Mouse (Mus musculus) megakaryocyte, embryonic 14.5 days (primary cell): Measurements from ENCODE around the gene Ccdc58. TPM values are rescaled to one million over a fixed set of nuclear protein-coding genes. Genes with fewer than 3 reads are reported as not detected.
"Not testable (repeated sequence)": the region's sequence is repeated elsewhere in the genome, so short reads cannot be mapped to it uniquely, and the experiment has no call there.

Experiments
- H3K27me3 ChIP-seq: replicated peaks from 2 replicates; pipeline ENCODE3; 2012; ENCODE audit warnings: inconsistent platforms
- H3K36me3 ChIP-seq: replicated peaks from 2 replicates; pipeline ENCODE3; 2012; ENCODE audit warnings: low read length, inconsistent platforms, mixed read lengths
- H3K4me1 ChIP-seq: 2 replicates; pipeline ENCODE4 v1.6.1; 2012; ENCODE audit warnings: inconsistent platforms
- H3K4me3 ChIP-seq: replicated peaks from 2 replicates; pipeline ENCODE3; 2012; ENCODE audit warnings: moderate library complexity, mild to moderate bottlenecking, inconsistent platforms
- H3K9me3 ChIP-seq: 2 replicates; pipeline ENCODE4 v1.6.1; 2012; ENCODE audit warnings: inconsistent platforms
- FLI1 ChIP-seq: IDR thresholded peaks from 2 replicates; pipeline ENCODE4 v1.6.1; 2012; ENCODE audit warnings: low read length, inconsistent platforms, mixed read lengths
- GATA1 ChIP-seq: IDR thresholded peaks from 3 replicates; pipeline ENCODE4 v1.6.1; 2012; ENCODE audit warnings: mixed read lengths, low read length, inconsistent platforms, borderline replicate concordance
- polyA plus RNA-seq: library from polyadenylated mRNA; stranded (reverse); fragments of >175 nt; gene quantifications from 2 replicates; pipeline ENCODE4 v1.2.3, GENCODE M21; 2012; ENCODE audit warnings: low replicate concordance; ENCODE audit not compliant: insufficient read depth

Gene Ccdc58
- polyA plus RNA-seq, 1 experiment, result 7.6 TPM

GRCm38 (mm10) chr16:36102211-36102610 is 30.7 kb downstream of the Ccdc58 start:
- H3K4me1 ChIP-seq, result no peaks in the 10 kb centered on the region; the same call in 1 of the 2 replicates

DNA sequence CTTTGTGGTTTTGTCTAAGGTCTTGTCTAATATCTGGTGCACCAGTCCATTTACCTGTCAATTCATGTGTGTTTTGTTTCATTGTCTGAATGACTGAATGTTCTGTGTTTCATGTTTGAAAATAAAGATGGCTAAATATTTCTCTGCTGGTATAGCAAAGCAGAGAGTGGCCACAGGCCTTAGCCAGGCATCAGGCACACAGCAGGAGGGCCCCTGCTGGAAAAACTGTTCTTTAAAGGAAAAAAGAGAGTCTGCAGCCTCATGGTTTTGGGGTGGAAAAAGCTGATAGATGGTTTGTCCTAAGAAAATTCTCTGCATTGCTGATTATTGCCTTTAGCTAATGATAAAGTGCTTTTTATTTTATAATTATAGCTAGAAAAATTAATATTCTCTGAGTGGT is 40.0 kb downstream of the Ccdc58 start:
- not testable (repeated sequence) for H3K9me3 ChIP-seq, H3K4me3 ChIP-seq, H3K27me3 ChIP-seq, H3K4me1 ChIP-seq, H3K36me3 ChIP-seq

More at GRCm38 (mm10) chr16:36102211-36102610, 30.7 kb downstream of the Ccdc58 start:
- H3K27me3 ChIP-seq, result no peaks in the 10 kb centered on the region
- H3K4me3 ChIP-seq, result no peak overlapping the region
- H3K9me3 ChIP-seq, result peaks cover 10% of the 10 kb centered on the region
- TF ChIP-seq GATA1 (no peak), FLI1 (no peak)
- H3K36me3 ChIP-seq, result peaks cover under 1% of the 10 kb centered on the region

GRCm38 (mm10) chr16:36115751-36116150 is 44.3 kb downstream of the Ccdc58 start:
- not testable (repeated sequence) for H3K4me1 ChIP-seq, H3K4me3 ChIP-seq, H3K9me3 ChIP-seq, H3K36me3 ChIP-seq, H3K27me3 ChIP-seq

- Histone ChIP-seq H3K4me1 (no peaks in the 10 kb centered on the region), H3K4me3 (no peak overlapping the region), H3K27me3 (no peaks in the 10 kb centered on the region), H3K9me3 (no peaks in the 10 kb centered on the region), H3K36me3 (no peaks in the 10 kb centered on the region)
- TF ChIP-seq GATA1 (no peak), FLI1 (no peak)
These were observed 56.6 kb downstream of the Ccdc58 start for GRCm38 (mm10) chr16:36128092-36128491.

DNA sequence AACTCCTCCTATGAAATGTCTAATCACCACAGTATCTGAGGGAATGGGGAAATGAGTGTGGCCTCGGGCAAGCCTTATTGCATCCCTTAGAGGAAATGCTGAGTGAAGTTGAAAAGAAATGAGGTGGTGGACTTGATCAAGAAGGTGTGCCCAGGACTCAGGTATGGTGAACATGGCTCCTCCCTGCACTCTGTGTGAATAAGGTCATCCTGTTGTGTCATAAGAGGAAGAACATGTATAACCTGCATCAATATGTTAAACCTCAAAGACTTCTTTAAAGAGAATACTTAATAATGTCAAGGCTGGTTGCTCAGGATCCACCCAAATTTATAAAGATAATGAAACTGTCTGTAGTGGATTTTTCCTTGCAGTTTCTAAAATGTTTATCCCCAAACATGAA is 59.7 kb downstream of the Ccdc58 start, which contains the start of gene Csta1:
Gene Csta1 (minus strand): TSS at position 101 of the 400 bp plus-strand sequence.
- TF ChIP-seq FLI1, result no peak
- no peak for TF ChIP-seq GATA1
- H3K4me3 ChIP-seq, result no peak within 1 kb of the TSS

DNA sequence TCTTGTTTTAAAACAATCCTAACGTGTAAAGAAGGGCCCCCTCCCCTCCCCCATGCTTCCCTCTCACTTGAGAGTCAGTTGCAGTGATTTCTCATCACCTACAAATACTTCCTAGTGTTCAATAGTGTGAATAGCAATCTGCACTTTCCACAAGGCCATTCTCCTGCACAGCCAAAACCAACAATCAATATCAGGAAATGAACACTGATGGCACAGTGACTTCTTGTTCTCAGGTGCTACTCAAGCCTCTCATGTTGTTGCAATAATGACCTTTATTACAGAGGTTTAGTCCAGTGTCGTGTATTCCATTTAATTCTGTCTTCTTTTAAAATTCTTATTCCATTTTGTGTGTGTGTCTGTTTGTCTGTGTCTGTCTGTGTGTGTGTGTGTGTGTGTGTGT is 66.7 kb downstream of the Ccdc58 start:
- Histone ChIP-seq H3K4me3 (no peak overlapping the region), H3K9me3 (no peaks in the 10 kb centered on the region; the same call in 1 of the 2 replicates), H3K27me3 (no peaks in the 10 kb centered on the region), H3K36me3 (no peaks in the 10 kb centered on the region), H3K4me1 (no peaks in the 10 kb centered on the region)
- TF ChIP-seq FLI1 (no peak), GATA1 (no peak)

More for the DNA sequence above, 59.7 kb downstream of the Ccdc58 start, which contains the start of gene Csta1:
- no peaks in the 10 kb centered on the region for H3K9me3 ChIP-seq
- H3K27me3 ChIP-seq, result no peaks in the 10 kb centered on the region
- H3K36me3 ChIP-seq, result no peaks in the 10 kb centered on the region
- no peaks in the 10 kb centered on the region for H3K4me1 ChIP-seq

Other genes starting within 250 kb of the Ccdc58 start
- gene Parp14, start 200.1 kb upstream of the Ccdc58 start, polyA plus RNA-seq, result 1.3 TPM in 1 of 2 replicates, not detected in the other
- gene Parp9, start 133.2 kb upstream of the Ccdc58 start, polyA plus RNA-seq, result 0.62 and 3.0 TPM in 2 replicates
- 0.40 and 1.3 TPM in 2 replicates for gene Dtx3l, start 132.5 kb upstream of the Ccdc58 start, polyA plus RNA-seq
- 5.8 and 13.3 TPM in 2 replicates for gene Kpna1, start 92.9 kb upstream of the Ccdc58 start, polyA plus RNA-seq
- 0.61 and 0.82 TPM in 2 replicates for gene Wdr5b, start 30.5 kb upstream of the Ccdc58 start, polyA plus RNA-seq
- gene Fam162a, start 91 bp upstream of the Ccdc58 start, polyA plus RNA-seq, result 3.7 and 230 TPM in 2 replicates
- gene Csta1, start 59.6 kb downstream of the Ccdc58 start, polyA plus RNA-seq, result not detected in 2 replicates
- gene Stfa2l1, start 85.1 kb downstream of the Ccdc58 start, polyA plus RNA-seq, result 1.6 TPM in 1 of 2 replicates, not detected in the other
- 2.0 TPM in 1 of 2 replicates, not detected in the other for gene Gm5483, start 112.5 kb downstream of the Ccdc58 start, polyA plus RNA-seq
- gene Gm5416, start 138.7 kb downstream of the Ccdc58 start, polyA plus RNA-seq, result not detected in 2 replicates
- gene 2010005H15Rik, start 149.8 kb downstream of the Ccdc58 start, polyA plus RNA-seq, result not detected in 2 replicates
- gene Stfa1, start 205.3 kb downstream of the Ccdc58 start, polyA plus RNA-seq, result not detected in 2 replicates